Mouse (Mus musculus) cerebellum, adult 2 months (tissue): ENCODE measurements around the gene Slc15a1.

Experiments
- CTCF ChIP-seq: fragments of 200-500 bp; IDR thresholded peaks from 2 replicates; pipeline ENCODE4 v1.5.1; 2011; ENCODE audit warnings: low read depth, mild to moderate bottlenecking, control low read depth, low read length, moderate library complexity, borderline replicate concordance; ENCODE audit not compliant: insufficient read depth
- POLR2A ChIP-seq: fragments of 200-500 bp; IDR thresholded peaks from 2 replicates; pipeline ENCODE4 v1.6.1; 2011; ENCODE audit warnings: low read length, control low read depth, borderline replicate concordance; ENCODE audit not compliant: insufficient read depth

GRCm38 (mm10) chr14:121436455-121436854, 68.6 kb downstream of the Slc15a1 start:
- no peak for TF ChIP-seq CTCF
- no peak for TF ChIP-seq POLR2A
